Mouse (Mus musculus) naive thymus-derived CD4-positive, alpha-beta T cell, adult 2 months (primary cell): Measurements from ENCODE around the gene Ifitm1.

Experiments used
- DNase-seq: peaks from one replicate; pipeline ENCODE4 v3.0.0-alpha.2; 2011; ENCODE audit warnings: low read depth

Ifitm1 gene

GRCm38 (mm10) chr7:140966921-140967320 lies at the start of gene Ifitm1:
Ifitm1 (plus strand) TSS chr7:140967221.
- no peak for DNase-seq

- no peak for DNase-seq
These were observed 47.1 kb upstream of the Ifitm1 start for GRCm38 (mm10) chr7:140919911-140920310.

DNA sequence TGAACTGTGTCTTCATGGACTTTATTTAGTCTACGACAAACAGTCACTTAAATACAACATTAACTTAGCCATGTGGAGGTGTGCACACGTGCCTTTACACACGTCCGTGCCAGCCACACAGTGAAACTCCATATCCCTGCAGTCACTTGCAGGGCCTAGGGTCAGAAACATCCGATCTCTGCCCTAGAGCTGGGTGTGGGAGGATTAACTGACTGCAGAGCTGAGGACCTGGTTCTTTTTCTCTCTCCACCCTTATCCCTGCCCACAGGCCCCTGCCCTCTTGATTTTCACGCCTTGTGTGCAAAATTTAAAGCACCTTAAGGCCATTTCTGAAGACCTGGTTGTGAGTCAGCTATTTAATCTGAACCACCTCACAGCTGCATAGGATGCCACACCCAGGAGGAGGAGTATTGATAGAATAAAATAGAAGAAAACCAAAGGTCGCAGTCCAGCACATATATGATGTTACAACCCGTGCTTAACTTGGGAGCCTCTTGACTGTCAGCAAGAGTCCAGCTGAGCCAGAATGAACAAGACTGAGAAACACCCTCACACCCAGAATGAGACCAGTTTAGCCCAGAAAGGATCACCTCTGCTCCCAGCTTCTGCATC lies 46.5 kb upstream of the Ifitm1 start, which contains the start of gene Nlrp6:
Gene Nlrp6 (plus strand): TSS at position 485 of the 612 bp plus-strand sequence.
- DNase-seq: no peak

DNA sequence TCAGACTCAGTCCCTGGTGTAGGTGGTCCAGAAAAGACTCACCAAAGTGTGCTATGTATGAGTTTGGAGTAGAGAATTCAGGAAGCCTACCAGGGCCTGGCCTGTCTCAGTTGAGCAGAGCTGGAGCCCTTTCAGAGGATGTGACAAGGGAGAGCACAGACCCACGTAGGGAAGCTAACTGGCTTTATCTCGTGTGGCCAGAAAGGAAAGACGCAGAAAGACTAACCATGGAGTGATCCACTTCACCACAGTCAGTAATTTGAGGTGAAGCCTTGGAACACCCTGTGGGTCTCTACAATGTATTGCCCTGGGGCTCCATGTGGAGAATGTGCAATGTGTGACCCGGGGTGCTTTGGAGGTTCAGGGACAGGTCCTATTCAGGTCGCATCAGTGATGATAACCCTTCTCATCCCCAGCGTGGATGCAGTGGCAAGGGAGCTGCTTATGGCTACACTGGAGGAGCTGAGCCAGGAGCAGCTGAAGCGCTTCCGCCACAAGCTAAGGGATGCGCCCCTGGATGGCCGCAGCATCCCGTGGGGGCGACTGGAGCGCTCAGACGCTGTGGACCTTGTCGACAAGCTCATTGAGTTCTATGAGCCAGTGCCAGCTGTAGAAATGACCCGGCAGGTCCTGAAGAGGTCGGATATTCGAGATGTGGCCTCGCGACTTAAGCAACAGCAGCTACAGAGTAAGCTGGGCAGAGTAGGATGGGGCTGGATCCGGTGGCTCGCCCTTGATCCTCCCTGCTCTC lies 45.6 kb upstream of the Ifitm1 start:
- no peak for DNase-seq

GRCm38 (mm10) chr7:140922398-140923069 lies 44.5 kb upstream of the Ifitm1 start:
- peak; percentile 37 for DNase-seq

DNA sequence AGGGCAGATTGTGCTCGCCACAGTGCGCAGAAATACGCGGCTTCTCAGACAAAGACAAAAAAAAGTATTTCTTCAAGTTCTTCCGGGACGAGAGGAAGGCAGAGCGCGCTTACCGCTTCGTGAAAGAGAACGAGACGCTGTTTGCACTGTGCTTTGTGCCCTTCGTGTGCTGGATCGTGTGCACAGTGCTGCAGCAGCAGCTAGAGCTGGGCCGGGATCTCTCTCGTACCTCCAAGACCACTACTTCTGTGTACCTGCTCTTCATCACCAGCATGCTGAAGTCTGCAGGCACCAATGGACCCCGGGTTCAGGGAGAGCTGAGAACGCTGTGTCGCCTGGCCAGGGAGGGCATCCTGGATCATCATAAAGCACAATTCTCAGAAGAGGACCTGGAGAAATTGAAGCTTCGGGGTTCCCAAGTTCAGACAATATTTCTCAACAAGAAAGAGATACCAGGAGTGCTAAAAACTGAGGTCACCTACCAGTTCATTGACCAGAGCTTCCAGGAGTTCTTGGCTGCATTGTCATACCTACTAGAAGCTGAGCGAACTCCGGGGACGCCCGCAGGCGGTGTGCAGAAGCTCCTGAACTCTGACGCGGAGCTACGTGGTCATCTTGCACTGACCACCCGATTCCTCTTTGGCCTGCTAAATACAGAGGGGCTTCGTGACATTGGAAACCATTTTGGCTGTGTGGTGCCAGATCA lies 43.8 kb upstream of the Ifitm1 start:
- DNase-seq: peak; percentile 41

GRCm38 (mm10) chr7:140927181-140927580 lies 39.8 kb upstream of the Ifitm1 start:
- no peak for DNase-seq

GRCm38 (mm10) chr7:140938436-140938835 lies 28.6 kb upstream of the Ifitm1 start:
- DNase-seq: peak; percentile 25

DNA sequence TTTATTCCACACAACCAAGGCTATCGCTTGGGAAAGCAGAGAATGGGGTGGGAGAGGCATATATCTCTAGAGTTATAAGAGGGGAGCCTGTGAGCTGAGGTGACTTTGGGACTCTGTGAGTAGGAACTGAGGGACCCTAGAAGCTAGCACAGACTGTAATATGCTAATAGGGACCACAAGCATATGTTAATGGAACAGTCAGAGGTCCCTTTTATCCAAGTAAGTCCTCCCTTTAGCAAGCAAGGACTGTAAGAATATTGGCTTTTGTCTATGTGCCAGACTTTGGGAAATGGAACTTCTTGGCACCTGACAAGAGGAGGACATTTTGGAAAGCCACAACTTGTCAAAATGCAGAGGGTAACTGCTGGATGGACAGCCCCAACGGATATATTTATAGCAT lies 28.1 kb upstream of the Ifitm1 start:
- no peak for DNase-seq

DNA sequence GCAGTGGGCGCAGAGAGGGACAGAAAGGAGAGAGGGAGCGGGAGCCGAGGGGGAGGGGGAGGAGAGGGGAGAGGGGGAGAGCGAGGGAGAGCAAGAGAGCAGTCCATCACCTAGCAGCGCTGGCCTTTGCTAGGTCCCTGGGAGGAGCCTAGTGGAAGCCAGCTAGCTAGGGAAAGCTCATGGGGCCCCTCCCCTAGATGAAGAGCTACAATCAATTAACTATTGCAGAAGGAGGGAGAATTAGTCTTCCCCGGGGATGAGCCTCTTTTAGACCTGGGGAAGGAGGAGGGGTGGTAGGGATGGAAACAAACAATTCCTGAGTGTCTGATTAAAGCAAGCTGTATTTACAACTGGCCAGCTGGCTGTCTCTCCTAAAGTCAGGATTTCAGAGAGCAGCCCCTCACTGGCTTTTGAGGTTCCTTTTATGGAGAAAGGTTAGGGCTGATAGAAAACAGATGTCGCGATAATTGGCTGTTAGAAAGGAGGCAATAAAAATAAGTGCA lies 27.3 kb upstream of the Ifitm1 start:
- DNase-seq: no peak

GRCm38 (mm10) chr7:140941222-140942051 lies 25.6 kb upstream of the Ifitm1 start, which contains the start of gene Pgghg:
Pgghg (plus strand) TSS chr7:140941391.
- DNase-seq: peak; percentile 90

- DNase-seq: no peak
These were observed 24.7 kb upstream of the Ifitm1 start for GRCm38 (mm10) chr7:140942341-140942740.

- no peak for DNase-seq
These were observed 24.2 kb upstream of the Ifitm1 start for GRCm38 (mm10) chr7:140942811-140943210.

- DNase-seq: no peak
These were observed 23.7 kb upstream of the Ifitm1 start for GRCm38 (mm10) chr7:140943356-140943755.

DNA sequence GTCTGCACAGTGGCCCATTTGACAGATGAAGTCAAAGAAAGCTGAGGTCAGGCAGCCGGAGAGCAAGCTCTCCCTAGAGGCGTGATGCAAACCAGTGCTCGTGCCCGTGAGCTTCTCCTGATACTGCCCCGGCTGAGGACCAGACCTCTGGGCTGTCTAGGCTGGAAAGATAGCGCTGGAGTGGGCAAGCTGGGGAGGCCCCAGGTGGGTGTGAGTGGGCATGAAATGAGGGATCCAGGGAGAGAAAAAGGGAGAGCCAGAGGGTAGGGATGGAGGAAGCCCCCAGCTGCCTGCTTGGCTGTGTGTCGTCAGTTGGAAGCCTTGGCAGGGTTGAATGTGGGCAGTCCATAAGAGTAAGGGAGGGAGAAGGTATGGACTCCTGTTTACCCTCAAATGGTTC lies 22.8 kb upstream of the Ifitm1 start:
- no peak for DNase-seq

DNA sequence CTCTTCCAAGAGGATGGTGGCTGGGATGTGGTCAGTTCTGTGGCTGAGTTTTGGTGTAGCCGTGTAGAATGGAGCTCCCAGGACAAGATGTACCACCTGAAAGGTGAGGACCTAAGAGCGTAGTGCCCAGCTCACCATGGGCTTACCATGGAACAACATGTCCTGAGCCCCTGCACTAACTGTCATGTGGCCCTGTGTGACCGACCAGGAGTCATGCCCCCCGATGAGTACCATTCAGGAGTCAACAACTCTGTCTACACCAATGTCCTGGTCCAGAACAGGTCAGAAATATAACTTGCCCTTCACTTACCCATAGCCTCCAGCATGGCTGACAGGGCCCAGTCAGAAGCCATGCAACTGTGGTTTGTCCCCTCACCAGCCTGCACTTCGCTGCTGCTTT lies 21.8 kb upstream of the Ifitm1 start:
- DNase-seq: no peak

GRCm38 (mm10) chr7:140946311-140946710 lies 20.7 kb upstream of the Ifitm1 start:
- peak; percentile 10 for DNase-seq

DNA sequence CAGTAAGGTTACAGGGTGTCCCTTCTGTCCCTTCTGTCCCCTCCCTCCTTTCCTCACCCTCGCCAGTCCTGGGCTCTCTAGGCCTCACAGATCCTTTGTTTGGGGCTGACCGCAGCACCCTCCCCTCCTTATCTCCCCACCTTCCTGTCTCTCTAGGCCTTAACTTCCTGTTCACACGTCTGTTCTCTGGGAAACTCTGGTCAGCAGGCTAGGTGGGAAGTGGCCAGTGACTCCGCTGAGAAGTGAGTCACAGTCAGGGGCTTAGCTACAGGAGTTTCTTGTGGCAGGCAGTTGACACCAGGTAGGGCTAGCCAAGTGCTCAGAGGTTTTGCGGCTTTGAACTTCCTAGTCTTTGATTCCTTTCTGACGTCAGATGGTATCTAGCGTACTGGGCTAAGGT lies 20.0 kb upstream of the Ifitm1 start:
- DNase-seq: peak; percentile 77

- DNase-seq: no peak
These were observed 18.9 kb upstream of the Ifitm1 start for GRCm38 (mm10) chr7:140948161-140948560.

DNA sequence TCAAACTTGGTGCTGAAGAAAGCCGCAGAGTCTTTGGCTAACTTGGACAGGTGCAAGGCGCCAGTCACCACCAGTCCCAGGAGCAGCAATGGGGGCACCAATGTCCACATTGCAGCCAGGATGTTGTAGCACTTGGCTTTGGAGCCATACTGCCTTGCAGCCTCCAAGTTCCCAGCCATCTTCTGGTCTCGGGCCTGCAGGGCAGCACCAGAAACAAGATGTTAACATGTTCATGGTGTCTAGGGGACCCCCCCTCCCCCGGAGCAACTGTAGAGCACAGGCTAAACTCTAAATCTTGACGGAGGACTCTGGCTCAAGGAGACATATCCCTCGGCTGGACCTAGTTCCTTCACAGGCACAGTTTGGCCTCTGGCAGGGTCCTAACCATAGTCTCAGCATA lies 17.8 kb upstream of the Ifitm1 start:
- DNase-seq: no peak

- no peak for DNase-seq
These were observed 17.0 kb upstream of the Ifitm1 start, which contains the start of gene Ifitm5 for GRCm38 (mm10) chr7:140949824-140950530. Ifitm5 (minus strand) TSS chr7:140950291.
